Mouse (Mus musculus) lung, adult 2 months (tissue): ENCODE data around the gene Ptch1.

Source experiments
- CTCF ChIP-seq: fragments of 200-500 bp; IDR thresholded peaks from 2 replicates; pipeline ENCODE4 v1.5.1; 2011; ENCODE audit warnings: mild to moderate bottlenecking, low read length, control low read depth; ENCODE audit not compliant: insufficient read depth
- POLR2A ChIP-seq: fragments of 200-500 bp; IDR thresholded peaks from 2 replicates; pipeline ENCODE4 v1.6.1; 2011; ENCODE audit warnings: low read depth, mild to moderate bottlenecking, control low read depth, low read length, borderline replicate concordance; ENCODE audit errors: extremely low read depth

DNA sequence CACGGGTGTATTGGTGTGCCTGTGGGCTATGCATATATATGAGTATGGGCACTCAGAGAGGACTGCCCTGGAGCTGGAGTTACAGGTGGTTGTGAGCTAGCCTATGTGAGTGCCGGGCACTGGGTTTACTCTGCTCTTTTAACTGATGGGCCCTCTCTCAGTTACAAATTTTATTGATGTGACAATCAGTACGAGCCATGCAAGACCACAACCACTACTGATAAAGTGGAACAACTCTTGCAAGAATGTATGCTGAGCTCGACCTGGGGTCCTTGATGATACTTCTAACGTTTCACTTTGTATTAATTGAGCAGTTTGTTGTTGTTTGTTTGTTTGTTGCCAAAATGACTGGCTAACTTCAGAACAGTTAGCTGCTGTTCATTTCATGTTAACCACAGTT is 23.0 kb downstream of the Ptch1 start:
- TF ChIP-seq POLR2A (no peak), CTCF (no peak)
